Mouse (Mus musculus) liver, postnatal 0 days (tissue): ENCODE data around the gene Il12a. TPM values are rescaled to one million over a fixed set of nuclear protein-coding genes. Genes with fewer than 3 reads are reported as not detected.
A peak's percentile ranks its signal among the peaks of the same experiment; 100 is the strongest.
"Not testable (repeated sequence)": the region's sequence is repeated elsewhere in the genome, so short reads cannot be mapped to it uniquely, and the experiment has no call there.

Source experiments
- ATAC-seq: fragments of 200-750 bp; cut with Nextera tagmentation; 2 replicates; pipeline ENCODE4 v1.8.0; 2017; ENCODE audit warnings: mild to moderate bottlenecking, moderate library complexity
- DNase-seq: peaks from one replicate; pipeline ENCODE4 v3.0.0-alpha.2; 2016
- H3K27ac ChIP-seq: fragments of 300-500 bp; sonication (generic); 2 replicates; pipeline ENCODE4 v1.5.1; 2014; ENCODE audit warnings: antibody characterized with exemption, moderate library complexity, mild to moderate bottlenecking, low read depth
- H3K27me3 ChIP-seq: fragments of 300-500 bp; sonication (generic); 2 replicates; pipeline ENCODE4 v1.6.1; 2014; ENCODE audit warnings: low read length, control low read depth, mixed read lengths; ENCODE audit not compliant: insufficient read depth
- H3K36me3 ChIP-seq: fragments of 300-500 bp; sonication (generic); replicated peaks from 2 replicates; pipeline ENCODE4 v1.6.1; 2014; ENCODE audit warnings: mild to moderate bottlenecking, control low read depth, low read length, moderate library complexity, mixed read lengths; ENCODE audit not compliant: insufficient read depth
- H3K4me1 ChIP-seq: fragments of 300-500 bp; sonication (generic); 2 replicates; pipeline ENCODE4 v1.6.1; 2014; ENCODE audit warnings: antibody characterized with exemption, mild to moderate bottlenecking, control low read depth; ENCODE audit not compliant: insufficient read depth
- H3K4me2 ChIP-seq: fragments of 300-500 bp; sonication (generic); 2 replicates; pipeline ENCODE4 v1.6.1; 2014; ENCODE audit warnings: low read depth, mild to moderate bottlenecking, low read length, moderate library complexity, mixed read lengths
- H3K4me3 ChIP-seq: fragments of 300-500 bp; sonication (generic); 2 replicates; pipeline ENCODE4 v1.5.1; 2014; ENCODE audit warnings: low read depth, low read length
- H3K9ac ChIP-seq: fragments of 300-500 bp; sonication (generic); replicated peaks from 2 replicates; pipeline ENCODE4 v1.6.1; 2014; ENCODE audit warnings: mild to moderate bottlenecking, moderate library complexity
- H3K9me3 ChIP-seq: fragments of 300-500 bp; sonication (generic); 2 replicates; pipeline ENCODE4 v1.6.1; 2016; ENCODE audit warnings: mild to moderate bottlenecking, control low read depth, low read length, mixed read lengths
- CTCF ChIP-seq: sonication (generic); IDR thresholded peaks from 2 replicates; pipeline ENCODE4 v1.5.1; 2016; ENCODE audit warnings: antibody characterized with exemption, low read depth
- EP300 ChIP-seq: IDR thresholded peaks from 2 replicates; pipeline ENCODE4 v1.6.1; 2016; ENCODE audit warnings: antibody characterized with exemption, low read depth, mild to moderate bottlenecking
- WGBS: fragments of 180-500 bp; shearing (Covaris S2); extraction: QIAGEN DNeasy Blood & Tissue Kit; methylation state at CpG from one replicate; pipeline ENCODE4 v1.1.7; 2014; ENCODE audit not compliant: insufficient replicate concordance; 5-methylcytosine and 5-hydroxymethylcytosine counted together
- polyA plus RNA-seq: library from polyadenylated mRNA; unstranded; fragments of >200 nt; fragmentation: Nextera tagmentation; extraction: Ambion mirVana; gene quantifications from 2 replicates; pipeline ENCODE4 v1.2.1, GENCODE M21; 2015

The Il12a gene
- polyA plus RNA-seq, 1 experiment from 2014 or later, result 3.2 TPM

DNA sequence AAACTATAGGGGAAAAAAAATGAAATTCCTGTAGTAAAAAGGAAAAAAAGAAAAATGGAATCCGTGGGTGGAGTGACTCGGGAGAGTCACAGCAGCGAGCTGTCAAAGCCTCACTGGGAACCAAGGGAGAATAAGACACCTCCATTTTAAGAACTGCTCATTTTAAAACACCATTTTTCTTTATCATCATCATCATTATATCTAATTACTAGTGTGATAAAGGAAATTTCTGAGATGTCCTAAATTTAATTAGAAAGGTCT is 53.0 kb downstream of the Il12a start:
- DNase-seq (no peak), ATAC-seq (no peak)
- no peak for TF ChIP-seq EP300
- no peak for TF ChIP-seq CTCF
- Histone ChIP-seq H3K9me3 (no peaks in the 10 kb centered on the region), H3K4me3 (no peak overlapping the region), H3K4me2 (no peak overlapping the region), H3K27me3 (no peaks in the 10 kb centered on the region), H3K27ac (no peak overlapping the region), H3K36me3 (no peaks in the 10 kb centered on the region), H3K4me1 (no peaks in the 10 kb centered on the region), H3K9ac (no peak overlapping the region)
- 70% methylated on average over 3 of the region's 3 CpGs for WGBS

DNA sequence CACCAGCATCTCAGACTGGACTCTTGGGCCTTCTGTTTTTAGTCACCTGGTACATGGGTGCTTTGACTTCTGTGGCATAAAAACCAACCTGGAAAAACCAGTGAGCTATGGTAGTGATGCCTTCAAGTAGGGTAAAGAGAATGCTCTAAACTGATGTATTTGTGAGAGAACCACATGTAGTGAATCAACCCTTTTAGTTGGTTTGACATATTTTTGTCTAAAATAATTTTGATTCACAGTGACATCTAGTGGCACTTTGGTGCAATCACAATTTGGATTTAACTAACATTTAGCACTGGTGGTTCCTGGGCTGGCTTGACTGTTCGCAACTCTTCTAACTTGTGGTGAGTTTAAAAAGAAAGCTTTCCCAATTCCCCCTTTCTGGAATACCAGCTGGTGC is 53.7 kb downstream of the Il12a start:
- no peaks in the 10 kb centered on the region for H3K36me3 ChIP-seq
- H3K27me3 ChIP-seq, result no peaks in the 10 kb centered on the region
- no peak overlapping the region for H3K9ac ChIP-seq
- peak; percentile 54 for TF ChIP-seq CTCF
- TF ChIP-seq EP300, result no peak
- H3K4me2 ChIP-seq, result no peak overlapping the region
- H3K9me3 ChIP-seq, result no peaks in the 10 kb centered on the region
- 62% methylated on average over 1 of the region's 1 CpGs for WGBS
- no peak for ATAC-seq
- H3K4me1 ChIP-seq, result no peaks in the 10 kb centered on the region
- H3K27ac ChIP-seq, result no peak overlapping the region
- H3K4me3 ChIP-seq, result no peak overlapping the region
- DNase-seq, result no peak

GRCm38 (mm10) chr3:68745033-68745432 is 54.6 kb downstream of the Il12a start:
- Histone ChIP-seq H3K4me1 (no peaks in the 10 kb centered on the region), H3K27ac (no peak overlapping the region), H3K9ac (no peak overlapping the region), H3K27me3 (no peaks in the 10 kb centered on the region), H3K9me3 (no peaks in the 10 kb centered on the region), H3K4me2 (no peak overlapping the region), H3K4me3 (no peak overlapping the region), H3K36me3 (no peaks in the 10 kb centered on the region)
- ATAC-seq (no peak), DNase-seq (no peak)
- TF ChIP-seq EP300 (no peak), CTCF (no peak)
- WGBS, result 79% methylated on average over 5 of the region's 5 CpGs

- 83% methylated on average over 4 of the region's 4 CpGs for WGBS
Observed at GRCm38 (mm10) chr3:68746282-68746681, 55.8 kb downstream of the Il12a start.

More at GRCm38 (mm10) chr3:68746282-68746681, 55.8 kb downstream of the Il12a start:
- H3K4me2 ChIP-seq, H3K27ac ChIP-seq, DNase-seq, H3K9me3 ChIP-seq, H3K4me3 ChIP-seq, H3K36me3 ChIP-seq, H3K4me1 ChIP-seq, H3K9ac ChIP-seq, H3K27me3 ChIP-seq, ATAC-seq: not testable (repeated sequence)

Other genes with a start within 250 kb of the Il12a start
- 0.39 and 0.56 TPM in 2 replicates for gene 1110032F04Rik, start 178.9 kb downstream of the Il12a start, polyA plus RNA-seq